Mouse (Mus musculus): Measurements from ENCODE around the gene 4933424G06Rik.
A peak's percentile ranks its signal among the peaks of the same experiment; 100 is the strongest.

Gene 4933424G06Rik

DNA sequence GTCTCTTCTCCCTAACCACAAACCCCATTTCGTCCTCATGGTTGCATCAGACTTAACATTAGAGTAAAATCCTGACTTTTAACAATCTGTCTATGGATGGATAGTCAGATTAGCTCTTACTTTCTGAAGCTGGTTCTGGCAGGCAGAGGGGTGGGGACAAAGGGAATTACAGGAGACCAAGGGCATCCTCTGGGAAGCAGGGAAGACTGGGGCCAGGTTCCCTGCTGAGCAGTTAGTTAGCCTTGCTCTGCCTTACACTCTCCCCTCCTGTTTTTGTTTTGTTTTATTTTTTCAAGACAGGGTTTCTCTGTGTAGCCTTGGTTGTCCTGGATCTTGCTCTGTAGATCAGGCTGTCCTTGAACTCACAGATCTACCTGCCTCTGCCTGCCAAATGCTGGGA, 60.0 kb downstream of the 4933424G06Rik start:
- no peak for DNase-seq (ENCODE audit: low spot score)

DNA sequence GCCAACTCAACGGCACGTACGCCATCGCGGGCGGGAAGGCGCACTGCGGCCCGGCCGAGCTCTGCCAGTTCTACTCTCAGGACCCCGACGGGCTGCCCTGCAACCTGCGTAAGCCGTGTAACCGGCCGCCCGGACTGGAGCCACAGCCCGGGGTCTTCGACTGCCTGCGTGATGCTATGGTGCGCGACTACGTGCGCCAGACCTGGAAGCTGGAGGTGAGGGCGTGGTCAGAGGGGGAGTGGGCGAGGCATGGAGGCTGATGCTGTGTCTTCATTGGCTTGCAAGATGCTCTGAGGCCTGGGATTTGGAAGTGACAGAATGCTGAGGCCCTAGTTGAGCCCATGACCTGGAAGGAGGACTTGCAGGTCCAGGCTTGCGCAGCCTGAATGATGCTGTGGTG, 61.0 kb downstream of the 4933424G06Rik start:
- DNase-seq (ENCODE audit: low spot score) = no peak

GRCm38 (mm10) chr1:36772198-36772934, 62.4 kb downstream of the 4933424G06Rik start:
- DNase-seq (ENCODE audit: low spot score) = no peak

DNA sequence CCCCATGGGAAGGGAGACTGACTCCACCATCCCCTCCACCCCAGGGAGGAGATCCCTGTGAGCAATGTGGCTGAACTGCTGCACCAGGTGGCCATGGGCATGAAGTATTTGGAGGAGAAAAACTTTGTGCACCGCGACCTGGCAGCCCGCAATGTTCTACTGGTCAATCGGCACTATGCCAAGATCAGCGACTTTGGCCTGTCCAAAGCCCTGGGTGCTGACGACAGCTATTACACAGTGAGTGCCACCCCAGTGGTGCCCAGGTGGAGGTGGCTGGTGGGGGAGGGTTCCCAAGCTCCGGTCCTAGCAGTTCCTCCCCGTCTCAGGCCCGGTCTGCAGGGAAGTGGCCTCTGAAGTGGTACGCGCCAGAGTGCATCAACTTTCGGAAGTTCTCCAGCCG, 70.8 kb downstream of the 4933424G06Rik start:
- DNase-seq (ENCODE audit: low spot score) = no peak

- DNase-seq (ENCODE audit: low spot score) = no peak
Observed at GRCm38 (mm10) chr1:36782476-36782875, 72.5 kb downstream of the 4933424G06Rik start.

DNA sequence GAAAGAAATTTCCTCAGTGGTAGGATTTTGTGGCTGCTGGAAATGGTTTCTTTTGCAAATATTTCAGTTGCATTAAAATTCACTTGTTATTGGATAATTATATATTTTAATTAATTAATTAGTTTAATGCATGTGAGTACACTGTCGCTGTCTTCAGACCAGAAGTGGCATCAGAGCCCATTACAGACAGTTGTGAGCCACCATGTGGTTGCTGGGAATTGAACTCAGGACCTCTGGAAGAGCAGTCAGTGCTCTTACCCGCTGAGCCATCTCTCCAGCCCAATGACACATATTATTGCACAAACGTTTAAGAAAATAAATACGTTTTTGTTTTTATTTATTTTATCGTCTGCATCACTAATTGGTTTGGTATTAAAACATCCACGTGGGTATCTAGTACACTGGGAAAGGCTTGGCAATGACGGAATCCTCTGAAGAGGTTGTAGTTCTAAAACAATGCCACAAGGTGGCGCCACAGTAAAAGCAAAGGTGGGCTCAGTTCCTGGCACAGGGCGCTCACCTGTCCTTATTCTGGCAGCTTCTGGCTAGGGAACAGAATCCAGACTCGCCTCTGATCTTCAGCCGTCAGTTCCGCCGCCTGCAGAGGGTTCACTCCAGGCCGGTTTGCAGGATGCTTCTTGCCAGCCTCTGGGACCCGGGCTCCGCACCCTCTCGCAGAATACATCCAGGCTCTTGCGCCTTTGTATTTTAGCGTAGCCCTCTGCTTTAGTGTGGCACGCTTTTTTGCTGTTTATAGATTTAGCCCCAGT, 74.6 kb downstream of the 4933424G06Rik start:
- DNase-seq (ENCODE audit: low spot score) = peak; percentile 63

GRCm38 (mm10) chr1:36785238-36785641, 75.3 kb downstream of the 4933424G06Rik start:
- no peak for DNase-seq (ENCODE audit: low spot score)

- no peak for DNase-seq (ENCODE audit: low spot score)
Observed at GRCm38 (mm10) chr1:36786377-36786776, 76.4 kb downstream of the 4933424G06Rik start.

DNA sequence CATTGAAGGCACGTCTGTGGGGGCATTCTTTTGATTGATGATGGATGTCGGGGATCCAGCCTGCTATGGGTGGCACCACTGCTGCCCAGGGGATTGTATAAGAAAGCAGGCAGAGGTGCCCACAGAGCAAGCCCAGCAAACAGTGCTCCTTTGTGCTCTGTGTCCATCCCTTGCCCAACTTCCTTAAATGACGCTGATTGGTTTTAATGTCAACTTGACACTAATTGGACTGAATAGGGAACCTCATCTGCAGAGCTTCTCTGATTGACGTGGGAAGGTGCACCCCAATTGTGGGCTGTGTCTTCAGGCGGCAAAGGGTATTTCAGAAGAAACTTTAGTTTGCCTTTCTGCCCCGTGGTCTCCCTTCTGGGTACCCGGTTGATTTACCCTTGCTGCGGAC, 79.5 kb downstream of the 4933424G06Rik start:
- DNase-seq (ENCODE audit: low spot score) = no peak

- no peak for DNase-seq (ENCODE audit: low spot score)
Observed at GRCm38 (mm10) chr1:36796711-36797110, 86.8 kb downstream of the 4933424G06Rik start.

DNA sequence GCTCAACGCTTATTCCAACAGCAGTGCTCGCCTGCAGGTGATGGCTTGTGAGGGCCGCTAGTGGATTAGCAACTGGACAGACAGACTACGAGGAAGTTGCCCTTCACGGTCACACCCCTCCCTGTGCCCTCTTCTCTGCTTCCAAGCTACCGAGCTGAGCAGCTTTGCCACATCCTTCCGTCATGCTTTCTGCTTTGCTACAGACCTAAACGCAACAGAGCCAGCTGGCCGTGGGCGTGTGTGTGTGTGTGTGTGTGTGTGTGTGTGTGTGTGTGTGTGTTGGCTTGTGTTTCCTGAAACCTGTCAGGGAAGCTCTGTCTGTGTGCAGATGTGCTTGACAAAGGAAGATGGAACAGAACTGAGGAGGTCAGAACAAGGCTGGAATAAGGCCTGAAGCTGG, 87.5 kb downstream of the 4933424G06Rik start:
- DNase-seq (ENCODE audit: low spot score) = peak; percentile 38

DNA sequence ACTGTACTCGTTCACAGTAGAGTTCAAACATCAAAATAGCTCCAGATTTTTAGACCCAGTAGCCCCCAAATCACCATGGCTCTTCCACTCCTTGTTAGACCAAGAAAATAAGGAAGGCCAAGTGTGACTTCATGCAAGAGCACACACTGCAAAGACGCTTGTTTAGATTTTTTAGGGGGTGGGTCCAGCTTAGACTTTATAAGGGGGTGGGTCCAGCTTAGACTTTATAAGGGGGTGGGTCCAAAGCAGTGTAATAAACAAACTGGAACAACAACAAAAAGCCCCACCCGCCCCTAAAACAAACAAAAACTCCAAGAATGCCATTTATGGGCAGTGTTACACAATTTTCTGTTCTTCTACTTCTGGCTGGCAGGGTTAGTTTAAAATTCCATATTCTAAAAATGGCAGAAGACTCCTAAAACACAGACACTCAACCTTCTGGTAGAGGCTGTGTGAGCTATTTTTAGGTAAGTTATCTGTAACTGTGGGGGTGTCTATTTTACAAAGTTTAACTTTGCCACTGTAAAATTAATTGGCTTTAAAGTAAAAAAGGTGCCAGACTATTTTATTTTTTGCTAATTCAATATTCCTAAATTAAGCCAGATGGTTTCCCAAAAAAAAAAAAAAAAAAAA, 90.5 kb downstream of the 4933424G06Rik start:
- DNase-seq (ENCODE audit: low spot score) = no peak

GRCm38 (mm10) chr1:36804259-36804658, 94.3 kb downstream of the 4933424G06Rik start:
- no peak for DNase-seq (ENCODE audit: low spot score)

DNA sequence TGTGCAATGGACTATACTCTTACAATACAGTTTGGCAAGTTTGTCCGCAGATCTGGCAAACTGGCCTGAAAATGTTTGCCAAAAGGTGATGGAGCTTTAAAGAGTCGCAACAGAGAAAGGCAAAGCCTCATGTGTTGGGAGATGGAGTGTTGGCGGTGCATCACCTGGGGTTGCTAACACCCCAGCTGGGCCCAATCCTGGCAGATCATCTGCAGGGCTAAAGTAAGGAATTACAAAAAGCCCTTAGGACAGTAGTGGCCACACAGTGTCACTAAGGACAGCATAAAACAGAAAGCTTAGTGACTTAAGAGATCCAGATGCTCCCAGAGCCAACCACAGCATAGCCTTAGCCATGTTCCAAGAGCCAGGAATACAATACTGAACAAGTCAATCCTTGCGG, 94.9 kb downstream of the 4933424G06Rik start:
- no peak for DNase-seq (ENCODE audit: low spot score)

GRCm38 (mm10) chr1:36806181-36806905, 96.4 kb downstream of the 4933424G06Rik start:
- no peak for DNase-seq (ENCODE audit: low spot score)

GRCm38 (mm10) chr1:36807086-36807485, 97.1 kb downstream of the 4933424G06Rik start:
- no peak for DNase-seq (ENCODE audit: low spot score)

Measured in layer of hippocampus, adult 9-10 months (tissue).